Mouse (Mus musculus) olfactory bulb, adult 2 months (tissue): ENCODE data around the gene Slc46a1. TPM values are rescaled to one million over a fixed set of nuclear protein-coding genes. Genes with fewer than 3 reads are reported as not detected.
A peak's percentile ranks its signal among the peaks of the same experiment; 100 is the strongest.

Source experiments
- H3K27ac ChIP-seq: fragments of 200-500 bp; 2 replicates; pipeline ENCODE4 v1.5.1; 2012; ENCODE audit warnings: low read depth, low read length; ENCODE audit not compliant: insufficient read depth
- H3K4me1 ChIP-seq: fragments of 200-500 bp; 2 replicates; pipeline ENCODE4 v1.6.1; 2012; ENCODE audit warnings: low read length; ENCODE audit not compliant: control insufficient read depth, insufficient read depth
- H3K4me3 ChIP-seq: fragments of 200-500 bp; 2 replicates; pipeline ENCODE4 v1.5.1; 2012; ENCODE audit warnings: mild to moderate bottlenecking, low read depth, low read length, moderate library complexity; ENCODE audit not compliant: insufficient read depth
- CTCF ChIP-seq: fragments of 200-500 bp; IDR thresholded peaks from 2 replicates; pipeline ENCODE4 v1.5.1; 2012; ENCODE audit warnings: low read depth, mild to moderate bottlenecking, low read length, moderate library complexity; ENCODE audit not compliant: insufficient read depth
- POLR2A ChIP-seq: fragments of 200-500 bp; IDR thresholded peaks from 2 replicates; pipeline ENCODE4 v1.6.1; 2012; ENCODE audit warnings: mild to moderate bottlenecking, low read depth, low read length, moderate library complexity; ENCODE audit not compliant: insufficient read depth
- WGBS: fragments of 180-500 bp; shearing (Covaris S2); methylation state at CpG from one replicate; pipeline ENCODE4 v1.1.7; 2018; 5-methylcytosine and 5-hydroxymethylcytosine counted together
- polyA plus RNA-seq: library from polyadenylated mRNA; stranded (reverse); fragments of >200 nt; gene quantifications from 2 replicates; pipeline ENCODE4 v1.2.4, GENCODE M21; 2012; ENCODE audit warnings: low replicate concordance; ENCODE audit not compliant: missing spikeins, insufficient read depth, insufficient read length

Slc46a1 gene
- polyA plus RNA-seq, 1 experiment = not detected

- Histone ChIP-seq H3K4me1 (no peaks in the 10 kb centered on the region), H3K4me3 (no peak overlapping the region), H3K27ac (no peak overlapping the region)
- no peak for TF ChIP-seq CTCF
- TF ChIP-seq POLR2A = no peak
- 78% methylated on average over 3 of the region's 3 CpGs for WGBS
Measured at GRCm38 (mm10) chr11:78505430-78505829, 39.9 kb downstream of the Slc46a1 start.

GRCm38 (mm10) chr11:78509148-78509547, 43.7 kb downstream of the Slc46a1 start:
- Histone ChIP-seq H3K27ac (no peak overlapping the region), H3K4me3 (no peak overlapping the region), H3K4me1 (no peaks in the 10 kb centered on the region)
- 80% methylated on average over 5 of the region's 5 CpGs for WGBS
- TF ChIP-seq CTCF = no peak
- no peak for TF ChIP-seq POLR2A

- H3K4me3 ChIP-seq = peak within 1 kb of the TSS; percentile 100
- H3K27ac ChIP-seq = peak within 1 kb of the TSS; percentile 90
- no peaks in the 10 kb centered on the region for H3K4me1 ChIP-seq
- WGBS = under 1% methylated on average over 61 of the region's 67 CpGs
- TF ChIP-seq CTCF = no peak
- TF ChIP-seq POLR2A = peak; percentile 92
Measured at GRCm38 (mm10) chr11:78512025-78512957, 46.8 kb downstream of the Slc46a1 start, which contains the start of the genes Tmem199 and Poldip2. Gene Tmem199, minus strand, starts transcription at chr11:78512172. Gene Poldip2, plus strand, starts transcription at chr11:78512193.

DNA sequence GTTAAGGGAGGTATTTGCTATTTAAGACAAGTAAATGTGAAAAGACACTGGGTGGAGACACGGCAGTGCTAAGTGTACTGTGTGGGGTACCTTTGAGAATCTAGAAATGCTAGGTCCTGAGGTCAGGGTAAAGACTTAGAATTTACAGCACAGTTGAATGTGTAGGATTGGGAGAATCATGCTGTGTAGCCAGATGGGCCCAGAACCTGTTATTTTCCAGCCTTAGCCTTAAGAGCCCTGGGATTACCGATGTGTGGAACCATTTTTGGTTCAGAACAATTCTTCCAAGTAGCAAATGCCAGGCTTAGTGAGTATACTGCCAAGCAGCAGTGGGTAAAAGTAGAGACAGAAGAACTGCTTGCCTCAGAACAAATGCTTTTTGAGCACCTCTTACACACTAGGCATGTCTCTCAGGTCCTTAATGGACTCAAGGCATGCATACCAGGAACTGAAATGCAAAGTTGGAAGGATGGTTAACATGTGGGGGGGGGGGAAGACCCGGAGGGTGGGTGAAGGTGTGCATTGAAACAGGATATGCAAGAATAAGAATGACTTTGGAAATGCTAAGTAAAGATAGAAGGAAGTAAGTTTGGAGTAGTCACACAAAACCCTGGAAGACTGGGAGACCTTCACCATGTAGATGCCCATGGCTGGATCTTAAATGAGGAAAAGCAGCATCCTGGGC, 47.8 kb downstream of the Slc46a1 start:
- no peak overlapping the region for H3K4me3 ChIP-seq
- H3K27ac ChIP-seq = no peak overlapping the region
- TF ChIP-seq CTCF (no peak), POLR2A (no peak)
- H3K4me1 ChIP-seq = no peaks in the 10 kb centered on the region
- WGBS = 43% methylated on average over 3 of the region's 3 CpGs

DNA sequence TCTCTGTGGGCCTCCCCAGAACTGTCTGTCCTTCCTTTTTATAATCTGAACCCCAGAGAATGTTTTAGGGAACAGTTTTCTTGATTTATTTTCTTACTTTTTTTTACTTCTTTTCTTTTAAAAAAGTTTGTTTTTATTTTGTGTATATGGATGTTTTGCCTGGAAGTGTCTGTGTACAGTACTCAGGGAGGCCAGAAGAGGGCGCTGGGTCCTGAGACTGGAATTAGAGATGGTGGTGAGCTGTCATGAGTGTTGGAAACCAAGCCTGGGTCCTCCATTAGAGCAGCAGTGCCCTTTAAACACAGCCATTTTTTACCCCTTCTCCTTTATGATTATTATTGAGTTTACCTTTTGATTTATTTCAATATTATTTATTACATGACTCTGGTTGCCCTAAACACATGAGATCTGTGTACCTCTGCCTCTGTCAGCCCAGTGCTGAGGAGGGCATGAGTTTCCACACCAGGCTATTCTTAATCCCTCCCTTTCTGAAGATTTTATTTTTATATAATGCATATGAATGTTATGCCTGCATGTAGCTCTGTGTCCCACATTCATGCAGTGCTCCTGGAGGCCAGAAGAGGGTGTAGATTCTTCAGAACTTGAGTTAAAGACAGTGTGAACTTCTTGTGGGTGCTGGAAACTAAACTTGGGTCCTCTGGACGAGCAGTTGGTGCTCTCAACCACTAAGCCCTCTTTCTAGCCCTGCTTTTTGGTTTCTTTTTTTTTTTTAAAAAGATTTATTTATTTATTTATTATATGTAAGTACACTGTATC, 50.2 kb downstream of the Slc46a1 start:
- TF ChIP-seq CTCF = no peak
- TF ChIP-seq POLR2A = no peak
- no peaks in the 10 kb centered on the region for H3K4me1 ChIP-seq
- H3K27ac ChIP-seq = no peak overlapping the region
- 67% methylated on average over 2 of the region's 2 CpGs for WGBS
- H3K4me3 ChIP-seq = no peak overlapping the region

DNA sequence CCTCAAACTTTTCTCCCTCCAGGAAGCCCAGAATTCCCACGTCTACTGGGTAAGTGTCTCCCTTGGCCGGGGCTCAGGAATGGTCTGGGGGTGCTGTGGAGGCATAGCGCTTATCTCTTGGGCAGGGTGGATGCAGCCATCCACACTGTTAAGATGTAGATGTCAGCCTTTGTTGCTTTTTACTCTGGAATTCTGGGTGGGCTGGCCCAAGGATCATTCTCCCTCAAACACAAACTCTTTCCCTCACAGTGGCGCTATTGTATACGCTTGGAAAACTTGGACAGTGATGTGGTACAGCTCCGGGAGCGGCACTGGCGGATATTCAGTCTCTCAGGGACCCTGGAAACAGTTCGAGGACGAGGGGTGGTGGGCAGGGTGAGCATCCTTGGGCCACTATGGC, 53.4 kb downstream of the Slc46a1 start:
- TF ChIP-seq CTCF (no peak), POLR2A (no peak)
- Histone ChIP-seq H3K4me3 (no peak overlapping the region), H3K4me1 (no peaks in the 10 kb centered on the region), H3K27ac (no peak overlapping the region)
- 75% methylated on average over 10 of the region's 10 CpGs for WGBS

Other genes starting within 250 kb of the Slc46a1 start
- gene Sdf2, start 220.0 kb upstream of the Slc46a1 start, polyA plus RNA-seq = not detected in 2 replicates
- 62.3 TPM in 1 of 2 replicates, not detected in the other for gene Supt6, start 219.7 kb upstream of the Slc46a1 start, polyA plus RNA-seq
- 122 and 503 TPM in 2 replicates for gene 2610507B11Rik, start 203.9 kb upstream of the Slc46a1 start, polyA plus RNA-seq
- not detected in 2 replicates for gene BC030499, start 174.9 kb upstream of the Slc46a1 start, polyA plus RNA-seq
- not detected in 2 replicates for gene Spag5, start 164.2 kb upstream of the Slc46a1 start, polyA plus RNA-seq
- gene Aldoc, start 142.7 kb upstream of the Slc46a1 start, polyA plus RNA-seq = 410 and 562 TPM in 2 replicates
- gene Pigs, start 137.3 kb upstream of the Slc46a1 start, polyA plus RNA-seq = not detected in 2 replicates
- gene Unc119, start 122.2 kb upstream of the Slc46a1 start, polyA plus RNA-seq = not detected in 2 replicates
- not detected in 2 replicates for gene Foxn1, start 79.1 kb upstream of the Slc46a1 start, polyA plus RNA-seq
- not detected in 2 replicates for gene Slc13a2, start 43.5 kb upstream of the Slc46a1 start, polyA plus RNA-seq
- gene Sarm1, start 32.1 kb downstream of the Slc46a1 start, polyA plus RNA-seq = not detected in 2 replicates
- gene Vtn, start 33.4 kb downstream of the Slc46a1 start, polyA plus RNA-seq = not detected in 2 replicates
- gene Sebox, start 37.8 kb downstream of the Slc46a1 start, polyA plus RNA-seq = not detected in 2 replicates
- gene Tmem199, start 46.5 kb downstream of the Slc46a1 start, polyA plus RNA-seq = not detected in 2 replicates
- gene Poldip2, start 46.5 kb downstream of the Slc46a1 start, polyA plus RNA-seq = not detected in 2 replicates
- gene Tnfaip1, start 70.6 kb downstream of the Slc46a1 start, polyA plus RNA-seq = not detected in 2 replicates
- gene Ift20, start 70.7 kb downstream of the Slc46a1 start, polyA plus RNA-seq = not detected in 2 replicates
- gene Tmem97, start 85.1 kb downstream of the Slc46a1 start, polyA plus RNA-seq = not detected in 2 replicates
- gene Nlk, start 231.7 kb downstream of the Slc46a1 start, polyA plus RNA-seq = not detected in 2 replicates